Mouse (Mus musculus) CH12.LX (cell line): Measurements from ENCODE around the gene Wfikkn1.

Experiments
- BHLHE40 ChIP-seq: IDR thresholded peaks from 2 replicates; pipeline ENCODE4 v1.6.1; 2011; ENCODE audit warnings: mild to moderate bottlenecking, low read depth, low read length, improper control_type of control experiment
- CTCF ChIP-seq, 2 experiments: IDR thresholded peaks in 1 of 2; conservative IDR thresholded peaks in 1 of 2; 2 replicates each; pipeline ENCODE4 v1.5.1; 2011 to 2012; ENCODE audit warnings: low read depth in 2 of 2, low read length in 2 of 2, improper control_type of control experiment in 1 of 2, inconsistent platforms in 1 of 2, mild to moderate bottlenecking in 1 of 2, moderate library complexity in 1 of 2
- EP300 ChIP-seq: IDR thresholded peaks from 2 replicates; pipeline ENCODE4 v1.6.1; 2011; ENCODE audit warnings: low read length, improper control_type of control experiment
- MAFK ChIP-seq: IDR thresholded peaks from 2 replicates; pipeline ENCODE4 v1.6.1; 2011; ENCODE audit warnings: low read length, improper control_type of control experiment; ENCODE audit not compliant: insufficient replicate concordance
- MAZ ChIP-seq: IDR thresholded peaks from 2 replicates; pipeline ENCODE4 v1.6.1; 2012; ENCODE audit warnings: low read depth, mild to moderate bottlenecking, inconsistent platforms, low read length, improper control_type of control experiment, moderate library complexity
- MEF2A ChIP-seq: IDR thresholded peaks from 2 replicates; pipeline ENCODE4 v1.6.1; 2014; ENCODE audit warnings: low read depth, mild to moderate bottlenecking, inconsistent platforms, low read length, improper control_type of control experiment, borderline replicate concordance
- MXI1 ChIP-seq: IDR thresholded peaks from 2 replicates; pipeline ENCODE4 v1.6.1; 2011; ENCODE audit warnings: mild to moderate bottlenecking, low read depth, low read length, improper control_type of control experiment
- POLR2A ChIP-seq: IDR thresholded peaks from 2 replicates; pipeline ENCODE4 v1.6.1; 2011; ENCODE audit warnings: low read depth, mild to moderate bottlenecking, improper control_type of control experiment, low read length
- SMC3 ChIP-seq: IDR thresholded peaks from 2 replicates; pipeline ENCODE4 v1.6.1; 2011; ENCODE audit warnings: low read depth, low read length, improper control_type of control experiment
- UBTF ChIP-seq: IDR thresholded peaks from 2 replicates; pipeline ENCODE4 v1.6.1; 2012; ENCODE audit warnings: low read depth, mild to moderate bottlenecking, inconsistent platforms, low read length, improper control_type of control experiment, moderate library complexity
- USF1 ChIP-seq: IDR thresholded peaks from 2 replicates; pipeline ENCODE4 v1.6.1; 2014; ENCODE audit warnings: low read depth, mild to moderate bottlenecking, inconsistent platforms, low read length, improper control_type of control experiment
- USF2 ChIP-seq: conservative IDR thresholded peaks from 2 replicates; pipeline ENCODE4 v1.6.1; 2011; ENCODE audit warnings: low read depth, low read length, improper control_type of control experiment
- ZC3H11A ChIP-seq: IDR thresholded peaks from 2 replicates; pipeline ENCODE4 v1.6.1; 2012; ENCODE audit warnings: low read depth, mild to moderate bottlenecking, inconsistent platforms, low read length, improper control_type of control experiment

GRCm38 (mm10) chr17:25838904-25839303 lies 41.8 kb downstream of the Wfikkn1 start:
- TF ChIP-seq CTCF (conservative IDR thresholded peaks at IDR 0.05 in 1 of 2, IDR thresholded peaks at IDR 0.05 in 1 of 2; ENCODE audit: low read depth in 2 of 2, low read length in 2 of 2), result no peak
- no peak for TF ChIP-seq SMC3
- no peak for TF ChIP-seq ZC3H11A
- no peak for TF ChIP-seq MAZ
- TF ChIP-seq UBTF, result no peak
- TF ChIP-seq BHLHE40, result no peak
- no peak for TF ChIP-seq POLR2A
- no peak for TF ChIP-seq USF1
- no peak for TF ChIP-seq EP300
- TF ChIP-seq MXI1, result no peak
- no peak for TF ChIP-seq USF2
- TF ChIP-seq MEF2A, result no peak
- no peak for TF ChIP-seq MAFK
